Mouse (Mus musculus) liver, embryonic 12.5 days (tissue): ENCODE results near the gene Tubb2a. TPM values are rescaled to one million over a fixed set of nuclear protein-coding genes. Genes with fewer than 3 reads are reported as not detected.

Experiments
- polyA plus RNA-seq: library from polyadenylated mRNA; unstranded; fragments of >200 nt; fragmentation: Nextera tagmentation; extraction: Ambion mirVana; gene quantifications from 2 replicates; pipeline ENCODE4 v1.2.1, GENCODE M21; 2016

Gene Tubb2a
- polyA plus RNA-seq, 1 experiment from 2014 or later, result 68.1 TPM

Other genes with a start within 250 kb of the Tubb2a start
- gene Serpinb6e, start 234.6 kb downstream of the Tubb2a start, polyA plus RNA-seq, result not detected in 2 replicates
- not detected in 2 replicates for gene Serpinb6c, start 172.3 kb downstream of the Tubb2a start, polyA plus RNA-seq
- 24.5 and 25.8 TPM in 2 replicates for gene Nqo2, start 113.3 kb downstream of the Tubb2a start, polyA plus RNA-seq
- 19.6 and 20.2 TPM in 2 replicates for gene Ripk1, start 75.6 kb downstream of the Tubb2a start, polyA plus RNA-seq
- gene Serpinb6a, start 75.2 kb downstream of the Tubb2a start, polyA plus RNA-seq, result 12.7 and 12.9 TPM in 2 replicates
- 29.2 and 29.3 TPM in 2 replicates for gene Bphl, start 40.4 kb downstream of the Tubb2a start, polyA plus RNA-seq
- gene Tubb2b, start 52.5 kb upstream of the Tubb2a start, polyA plus RNA-seq, result 1.6 and 1.9 TPM in 2 replicates
- 55.2 and 60.4 TPM in 2 replicates for gene Psmg4, start 85.0 kb upstream of the Tubb2a start, polyA plus RNA-seq